Mouse (Mus musculus): ENCODE data around the gene Plekha8.

- TF ChIP-seq POLR2A (IDR thresholded peaks at IDR 0.05; ENCODE audit: low read depth, low read length) (no peak), CTCF (conservative IDR thresholded peaks at IDR 0.05; ENCODE audit: insufficient read depth, insufficient read length, low read depth, low read length) (no peak)
Observed at GRCm38 (mm10) chr6:54643181-54643580, 48.3 kb downstream of the Plekha8 start.
